In the genomic region with DNA sequence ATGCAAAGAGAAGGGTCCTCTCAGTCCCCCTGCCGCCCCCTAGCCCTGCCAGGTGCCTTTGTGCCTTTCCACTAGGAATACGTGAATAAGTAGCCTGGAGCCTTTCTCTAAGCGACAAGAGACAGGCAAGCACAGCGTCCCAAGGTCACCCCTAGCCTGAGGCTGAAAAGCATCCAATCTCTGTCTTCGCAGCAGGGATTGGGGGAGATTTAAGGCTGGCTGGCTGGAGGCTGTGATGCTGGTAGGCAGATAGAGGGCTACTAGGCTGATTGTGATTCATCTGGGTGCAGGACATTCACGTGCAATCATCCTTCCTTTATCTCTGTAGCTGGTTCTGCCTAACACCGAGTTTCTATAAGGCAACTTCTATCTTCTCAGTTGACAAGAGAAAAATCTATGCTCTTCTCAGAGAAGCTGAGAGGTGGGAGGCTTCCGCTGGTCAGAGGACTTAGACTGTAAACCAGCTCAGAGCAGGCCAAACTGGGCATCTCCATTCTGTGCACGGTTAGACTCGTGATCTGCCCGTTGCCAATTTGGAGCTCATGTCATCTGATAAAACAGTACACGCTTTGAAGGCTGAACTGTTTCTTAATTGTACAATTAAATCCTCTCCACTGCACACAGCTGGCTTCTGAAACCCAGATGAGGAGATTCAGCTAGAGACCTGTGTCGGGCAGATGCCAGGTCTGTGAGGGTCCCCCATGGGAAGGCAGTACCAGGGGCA, we compare ENCODE assay signal across 15 mouse cellular contexts. TPM values are rescaled to one million over a fixed set of nuclear protein-coding genes. Genes with fewer than 3 reads are reported as not detected.
DNase-seq lines count a peak whose midpoint lies in the region; ATAC-seq lines count a peak whose summit lies in the region.
"Had no signal": no experiment of that assay in that cellular context is flagged by ENCODE, and none has a peak within 500 bp of the region (broad histone marks: within the 10 kb centered on the region; RNA-seq: fewer than 3 reads in every experiment).

No protein-coding gene starts in this region.

- no peak for DNase-seq in forebrain, embryonic 11.5 days (ENCODE audit: low spot score)
- peak; percentile 54 for DNase-seq in retina, postnatal 1 day
- no peak for DNase-seq in retina, embryonic 14.5 days (ENCODE audit: low spot score)
- DNase-seq in ovary, postnatal 36 days (ENCODE audit: low spot score): no peak
- no peak for DNase-seq in heart, postnatal 25 days (ENCODE audit: low spot score)
- no peak for DNase-seq in gastrocnemius, postnatal 4 days (ENCODE audit: low spot score in 2 of 2)
- DNase-seq: B cell, adult 2 months; cerebellum, adult 8-10 months; heart, postnatal 14 days; kidney, adult 2 months; thymus, adult 18-20 months had no signal

- intact Hi-C loops in heart, postnatal 25 days (cut with DNase I): no loop called here

- no peaks in the 10 kb centered on the region for H3K36me3 ChIP-seq in forebrain, embryonic 12.5 days (replicated peaks)
- H3K36me3 ChIP-seq in forebrain, embryonic 11.5 days (ENCODE audit: control insufficient read depth, insufficient read depth, low read length): no peaks in the 10 kb centered on the region
- no peaks in the 10 kb centered on the region for H3K36me3 ChIP-seq in midbrain, embryonic 12.5 days
- H3K36me3 ChIP-seq: limb, embryonic 15.5 days; lung, embryonic 15.5 days had no signal

- H3K4me2 ChIP-seq in forebrain, embryonic 12.5 days: no peak overlapping the region
- H3K4me2 ChIP-seq in forebrain, embryonic 11.5 days (ENCODE audit: low read depth, low read length, severe bottlenecking): no peak overlapping the region
- no peak overlapping the region for H3K4me2 ChIP-seq in midbrain, embryonic 12.5 days (replicated peaks)
- H3K4me2 ChIP-seq: limb, embryonic 15.5 days; lung, embryonic 15.5 days had no signal

- no peak overlapping the region; the same call in 1 of the 2 replicates for H3K9ac ChIP-seq in forebrain, embryonic 12.5 days
- H3K9ac ChIP-seq in forebrain, embryonic 11.5 days (ENCODE audit: low read length): no peak overlapping the region; the same call in 1 of the 2 replicates
- H3K9ac ChIP-seq in midbrain, embryonic 12.5 days (replicated peaks): no peak overlapping the region
- H3K9ac ChIP-seq: limb, embryonic 15.5 days; lung, embryonic 15.5 days had no signal

- no peaks in the 10 kb centered on the region for H3K9me3 ChIP-seq in forebrain, embryonic 12.5 days
- peaks cover 4% of the 10 kb centered on the region; the same call in 1 of the 2 replicates for H3K9me3 ChIP-seq in forebrain, embryonic 11.5 days (ENCODE audit: control insufficient read depth, low read length)
- H3K9me3 ChIP-seq in midbrain, embryonic 12.5 days: 0 out of 2 replicates have a peak, but pooled peaks cover 4% of the 10 kb centered on the region
- H3K9me3 ChIP-seq: limb, embryonic 15.5 days; lung, embryonic 15.5 days had no signal

- 0 out of 2 replicates have a peak, but pooled peaks cover 3% of the 10 kb centered on the region for H3K27me3 ChIP-seq in forebrain, embryonic 12.5 days
- H3K27me3 ChIP-seq in forebrain, embryonic 11.5 days (ENCODE audit: control insufficient read depth, insufficient read depth, low read length): no peaks in the 10 kb centered on the region
- H3K27me3 ChIP-seq in midbrain, embryonic 12.5 days: peaks cover 3% of the 10 kb centered on the region; the same call in 1 of the 2 replicates
- H3K27me3 ChIP-seq: limb, embryonic 15.5 days; lung, embryonic 15.5 days had no signal

- peaks cover 27% of the 10 kb centered on the region for H3K4me1 ChIP-seq in forebrain, embryonic 12.5 days
- no peaks in the 10 kb centered on the region for H3K4me1 ChIP-seq in forebrain, embryonic 11.5 days (replicated peaks; ENCODE audit: control insufficient read depth, insufficient read depth, low read length)
- peaks cover 25% of the 10 kb centered on the region for H3K4me1 ChIP-seq in midbrain, embryonic 12.5 days
- H3K4me1 ChIP-seq: limb, embryonic 15.5 days; lung, embryonic 15.5 days had no signal

- H3K4me3 ChIP-seq in forebrain, embryonic 12.5 days (replicated peaks): no peak overlapping the region
- H3K4me3 ChIP-seq in forebrain, embryonic 11.5 days (ENCODE audit: low read depth, low read length): no peak overlapping the region
- H3K4me3 ChIP-seq in midbrain, embryonic 12.5 days: no peak overlapping the region
- H3K4me3 ChIP-seq: limb, embryonic 15.5 days; lung, embryonic 15.5 days had no signal

- H3K27ac ChIP-seq in forebrain, embryonic 12.5 days: no peak overlapping the region
- no peak overlapping the region for H3K27ac ChIP-seq in forebrain, embryonic 11.5 days (ENCODE audit: low read depth, low read length)
- H3K27ac ChIP-seq in midbrain, embryonic 12.5 days (replicated peaks): peak overlapping the region; percentile 15
- H3K27ac ChIP-seq: limb, embryonic 15.5 days; lung, embryonic 15.5 days had no signal

- WGBS in forebrain, embryonic 12.5 days: 57% methylated on average over 13 of the region's 13 CpGs
- 64% methylated on average over 13 of the region's 13 CpGs for WGBS in forebrain, embryonic 11.5 days
- WGBS in midbrain, embryonic 12.5 days: 54% methylated on average over 13 of the region's 13 CpGs

- ATAC-seq in forebrain, embryonic 12.5 days (ENCODE audit: low FRiP score): peak; percentile 55; the same call in 1 of the 2 replicates
- ATAC-seq in forebrain, embryonic 11.5 days (replicated peaks; ENCODE audit: low FRiP score): no peak
- no peak for ATAC-seq in midbrain, embryonic 12.5 days (ENCODE audit: low FRiP score, low read depth)

RNA-seq across cellular contexts. Expression of gene Gm45623, which starts 27.3 kb away (rescaled TPM):
- 0.22 and 0.38 TPM in 2 replicates for polyA plus RNA-seq in forebrain, embryonic 12.5 days (2016; fragmentation: Nextera tagmentation; extraction: Ambion mirVana)
- polyA plus RNA-seq in forebrain, embryonic 11.5 days (2014; fragmentation: Nextera tagmentation; extraction: Ambion mirVana): not detected in 2 replicates
- polyA plus RNA-seq in midbrain, embryonic 12.5 days (2016; fragmentation: Nextera tagmentation; extraction: Ambion mirVana): 0.16 and 0.32 TPM in 2 replicates
- total RNA-seq in heart, postnatal 25 days (2021): not detected
- not detected for total RNA-seq in gastrocnemius, postnatal 4 days (2021)
